Mouse (Mus musculus) embryo, embryonic 10.5 days (tissue): ENCODE measurements at regions not wholly inside any gene's neighbourhood (a gene's known extent, or its start where the extent isn't known, plus 50 kb on each side); places are given as distances from the start of the nearest gene placed in this dataset.

Source experiments
- DNase-seq: peaks from one replicate; pipeline ENCODE4 v3.0.0-alpha.2; 2015; ENCODE audit warnings: low spot score

- no peak for DNase-seq
Observed at GRCm38 (mm10) chr5:75828332-75828731, 149.9 kb downstream of the Kdr start.

- DNase-seq: no peak
Observed at GRCm38 (mm10) chr5:75826283-75827098, 151.8 kb downstream of the Kdr start.

- no peak for DNase-seq
Observed at GRCm38 (mm10) chr5:75825576-75825975, 152.7 kb downstream of the Kdr start.

GRCm38 (mm10) chr5:75824660-75825059 is 153.6 kb downstream of the Kdr start:
- DNase-seq: no peak

- no peak for DNase-seq
Observed at GRCm38 (mm10) chr5:75823646-75824045, 154.6 kb downstream of the Kdr start.

- DNase-seq: no peak
Observed at GRCm38 (mm10) chr5:75817396-75817795, 160.9 kb downstream of the Kdr start.

GRCm38 (mm10) chr5:75814393-75814984 is 163.8 kb downstream of the Kdr start:
- peak; percentile 8 for DNase-seq

- DNase-seq: no peak
Observed at GRCm38 (mm10) chr5:75812686-75813085, 165.6 kb downstream of the Kdr start.

GRCm38 (mm10) chr5:75808551-75809332 is 169.5 kb downstream of the Kdr start:
- DNase-seq: no peak

GRCm38 (mm10) chr5:75805011-75805410 is 173.2 kb downstream of the Kdr start:
- DNase-seq: no peak

GRCm38 (mm10) chr5:75804340-75804739 is 173.9 kb downstream of the Kdr start:
- DNase-seq: no peak

- DNase-seq: no peak
Observed at GRCm38 (mm10) chr5:75803012-75803411, 175.2 kb downstream of the Kdr start.

- no peak for DNase-seq
Observed at GRCm38 (mm10) chr5:75800040-75800989, 177.9 kb downstream of the Kdr start.

- DNase-seq: no peak
Observed at GRCm38 (mm10) chr5:75799627-75800026, 178.6 kb downstream of the Kdr start.

- DNase-seq: no peak
Observed at GRCm38 (mm10) chr5:75793184-75793583, 185.1 kb downstream of the Kdr start.

- DNase-seq: no peak
Observed at GRCm38 (mm10) chr5:75791738-75792137, 186.5 kb downstream of the Kdr start.

- no peak for DNase-seq
Observed at GRCm38 (mm10) chr5:75788087-75788486, 190.2 kb downstream of the Kdr start.

- no peak for DNase-seq
Observed at GRCm38 (mm10) chr5:75786196-75786595, 192.1 kb downstream of the Kdr start.

- no peak for DNase-seq
Observed at GRCm38 (mm10) chr5:75784998-75785593, 193.2 kb downstream of the Kdr start.

GRCm38 (mm10) chr5:75770592-75770991 is 195.9 kb downstream of the Kit start:
- DNase-seq: no peak

GRCm38 (mm10) chr5:75767213-75767612 is 192.5 kb downstream of the Kit start:
- DNase-seq: no peak
